Mouse (Mus musculus) intestine, embryonic 15.5 days (tissue): ENCODE measurements around the gene Nrarp. TPM values are rescaled to one million over a fixed set of nuclear protein-coding genes. Genes with fewer than 3 reads are reported as not detected.

Experiments
- ATAC-seq: fragments of 200-750 bp; cut with Nextera tagmentation; 2 replicates; pipeline ENCODE4 v1.8.0; 2017; ENCODE audit warnings: moderate TSS enrichment, moderate library complexity
- H3K27ac ChIP-seq: fragments of 300-500 bp; sonication (generic); 2 replicates; pipeline ENCODE4 v1.5.1; 2015; ENCODE audit warnings: mild to moderate bottlenecking, inconsistent platforms
- H3K27me3 ChIP-seq: fragments of 300-500 bp; sonication (generic); replicated peaks from 2 replicates; pipeline ENCODE4 v1.6.1; 2015; ENCODE audit warnings: inconsistent platforms
- H3K36me3 ChIP-seq: fragments of 300-500 bp; sonication (generic); 2 replicates; pipeline ENCODE4 v1.6.1; 2015; ENCODE audit warnings: inconsistent platforms
- H3K4me1 ChIP-seq: fragments of 300-500 bp; sonication (generic); replicated peaks from 2 replicates; pipeline ENCODE4 v1.6.1; 2015; ENCODE audit warnings: inconsistent platforms
- H3K4me2 ChIP-seq: fragments of 300-500 bp; sonication (generic); replicated peaks from 2 replicates; pipeline ENCODE4 v1.6.1; 2015; ENCODE audit warnings: mild to moderate bottlenecking, inconsistent platforms
- H3K4me3 ChIP-seq: fragments of 300-500 bp; sonication (generic); replicated peaks from 2 replicates; pipeline ENCODE4 v1.5.1; 2015; ENCODE audit warnings: inconsistent platforms
- H3K9ac ChIP-seq: fragments of 300-500 bp; sonication (generic); 2 replicates; pipeline ENCODE4 v1.6.1; 2015; ENCODE audit warnings: inconsistent platforms
- H3K9me3 ChIP-seq: fragments of 300-500 bp; sonication (generic); 2 replicates; pipeline ENCODE4 v1.6.1; 2016; ENCODE audit warnings: inconsistent platforms
- WGBS: fragments of 180-500 bp; shearing (Covaris S2); methylation state at CpG from one replicate; pipeline ENCODE4 v1.1.7; 2015; 5-methylcytosine and 5-hydroxymethylcytosine counted together
- polyA plus RNA-seq: library from polyadenylated mRNA; unstranded; fragments of >200 nt; fragmentation: Nextera tagmentation; extraction: Ambion mirVana; gene quantifications from 2 replicates; pipeline ENCODE4 v1.2.1, GENCODE M21; 2015

Gene Nrarp
- polyA plus RNA-seq, 1 experiment from 2014 or later = 19.3 TPM

DNA sequence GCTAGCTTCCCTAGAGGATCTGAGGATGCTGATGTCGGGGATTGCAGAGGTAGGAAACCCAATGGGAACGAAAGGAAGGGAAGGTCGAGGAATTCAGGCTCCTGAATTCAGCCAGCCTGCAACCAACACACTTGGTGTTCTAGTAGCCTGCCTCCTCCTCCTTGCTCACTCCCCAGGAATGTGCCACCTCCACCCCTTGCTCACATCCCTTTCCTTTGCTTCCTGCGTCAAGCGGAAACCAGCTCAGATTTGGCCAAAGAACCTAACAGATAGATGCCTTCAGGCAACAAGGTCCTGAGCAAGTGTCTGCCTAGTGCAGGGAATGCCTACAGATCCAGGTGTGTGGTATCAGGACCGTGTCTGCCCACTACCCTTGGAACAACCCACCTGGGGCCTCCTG, 4.0 kb upstream of the Nrarp start:
- 63% methylated on average over 6 of the region's 6 CpGs for WGBS
- H3K4me1 ChIP-seq = peaks cover 77% of the 10 kb centered on the region
- no peaks in the 10 kb centered on the region for H3K36me3 ChIP-seq
- H3K27ac ChIP-seq = peak overlapping the region; percentile 27; the same call in 1 of the 2 replicates
- no peaks in the 10 kb centered on the region for H3K9me3 ChIP-seq
- peaks cover 26% of the 10 kb centered on the region for H3K27me3 ChIP-seq
- no peak for ATAC-seq
- no peak overlapping the region for H3K4me3 ChIP-seq
- peak overlapping the region; percentile 37 for H3K4me2 ChIP-seq
- no peak overlapping the region for H3K9ac ChIP-seq

DNA sequence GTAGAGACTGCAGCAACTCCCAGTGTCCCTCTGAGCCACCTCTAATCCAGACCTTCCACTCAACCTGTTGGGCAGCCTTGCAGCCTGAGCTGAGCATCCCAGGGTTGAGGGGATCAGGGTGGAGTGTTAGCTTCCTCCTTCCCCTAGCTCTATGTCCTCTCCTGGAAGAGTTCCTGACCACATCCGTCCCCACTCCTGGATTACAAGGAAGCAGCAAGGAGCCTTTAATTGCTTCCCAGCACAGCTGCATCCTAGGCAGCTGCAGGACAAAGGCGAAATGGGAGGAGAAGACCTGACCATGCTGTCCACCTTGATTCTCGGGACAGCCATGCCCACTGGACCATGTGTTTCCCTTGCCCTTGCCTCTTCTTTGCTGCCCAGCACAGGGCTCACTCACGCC, 3.5 kb upstream of the Nrarp start:
- H3K27me3 ChIP-seq = peaks cover 27% of the 10 kb centered on the region
- H3K36me3 ChIP-seq = no peaks in the 10 kb centered on the region
- H3K4me1 ChIP-seq = peaks cover 75% of the 10 kb centered on the region
- no peak overlapping the region for H3K9ac ChIP-seq
- peak overlapping the region; percentile 66 for H3K27ac ChIP-seq
- H3K9me3 ChIP-seq = no peaks in the 10 kb centered on the region
- H3K4me3 ChIP-seq = 0 out of 2 replicates have a peak overlapping the region, but pooled peaks have one; percentile 12
- 46% methylated on average over 4 of the region's 4 CpGs for WGBS
- H3K4me2 ChIP-seq = peak overlapping the region; percentile 37
- ATAC-seq = no peak

GRCm38 (mm10) chr2:25177685-25178084, 2.9 kb upstream of the Nrarp start:
- H3K27me3 ChIP-seq = peaks cover 28% of the 10 kb centered on the region
- no peaks in the 10 kb centered on the region for H3K9me3 ChIP-seq
- WGBS = 14% methylated on average over 6 of the region's 6 CpGs
- no peak overlapping the region for H3K9ac ChIP-seq
- H3K4me3 ChIP-seq = 0 out of 2 replicates have a peak overlapping the region, but pooled peaks have one; percentile 12
- H3K36me3 ChIP-seq = no peaks in the 10 kb centered on the region
- H3K4me2 ChIP-seq = peak overlapping the region; percentile 37
- H3K4me1 ChIP-seq = peaks cover 70% of the 10 kb centered on the region
- no peak for ATAC-seq
- peak overlapping the region; percentile 66 for H3K27ac ChIP-seq

DNA sequence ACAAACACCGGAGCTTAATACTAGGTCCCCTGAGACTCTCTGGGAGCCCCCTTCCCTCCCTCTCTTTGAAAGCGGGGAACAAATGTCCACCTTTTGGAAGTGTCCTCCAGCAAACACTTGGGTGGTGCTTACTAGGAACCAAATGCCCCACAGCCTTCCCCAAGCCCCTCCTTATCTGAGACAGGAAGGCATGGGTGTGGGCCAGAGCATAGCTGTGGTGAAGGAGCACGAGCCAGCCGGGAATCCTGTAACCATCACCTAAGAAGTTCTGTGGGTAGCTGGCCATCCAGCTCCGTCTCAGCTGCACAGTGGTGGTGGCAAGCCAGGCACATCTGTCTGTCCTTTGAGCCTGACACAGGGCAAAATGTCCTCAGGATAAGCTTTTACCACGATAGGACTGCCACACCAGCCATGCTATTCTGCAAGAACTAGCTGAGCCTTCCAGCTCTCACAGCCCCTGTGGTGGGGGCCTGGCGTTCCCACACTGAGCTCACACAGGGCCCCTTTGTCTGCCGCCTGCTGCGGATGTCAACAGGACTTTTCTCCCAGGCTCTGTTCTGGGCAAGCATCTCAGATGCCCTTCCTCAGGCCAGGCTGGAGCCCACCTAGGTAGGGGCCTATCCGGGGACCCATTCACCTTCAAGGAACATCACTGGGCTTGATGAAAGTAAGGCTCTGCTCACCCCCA, 2.1 kb upstream of the Nrarp start:
- Histone ChIP-seq H3K4me1 (peaks cover 63% of the 10 kb centered on the region), H3K27ac (0 out of 2 replicates have a peak overlapping the region, but pooled peaks have one; percentile 13), H3K9me3 (no peaks in the 10 kb centered on the region), H3K36me3 (no peaks in the 10 kb centered on the region), H3K27me3 (peaks cover 32% of the 10 kb centered on the region), H3K4me3 (no peak overlapping the region), H3K4me2 (no peak overlapping the region; the same call in 1 of the 2 replicates), H3K9ac (no peak overlapping the region)
- ATAC-seq = no peak
- WGBS = 43% methylated on average over 10 of the region's 10 CpGs

DNA sequence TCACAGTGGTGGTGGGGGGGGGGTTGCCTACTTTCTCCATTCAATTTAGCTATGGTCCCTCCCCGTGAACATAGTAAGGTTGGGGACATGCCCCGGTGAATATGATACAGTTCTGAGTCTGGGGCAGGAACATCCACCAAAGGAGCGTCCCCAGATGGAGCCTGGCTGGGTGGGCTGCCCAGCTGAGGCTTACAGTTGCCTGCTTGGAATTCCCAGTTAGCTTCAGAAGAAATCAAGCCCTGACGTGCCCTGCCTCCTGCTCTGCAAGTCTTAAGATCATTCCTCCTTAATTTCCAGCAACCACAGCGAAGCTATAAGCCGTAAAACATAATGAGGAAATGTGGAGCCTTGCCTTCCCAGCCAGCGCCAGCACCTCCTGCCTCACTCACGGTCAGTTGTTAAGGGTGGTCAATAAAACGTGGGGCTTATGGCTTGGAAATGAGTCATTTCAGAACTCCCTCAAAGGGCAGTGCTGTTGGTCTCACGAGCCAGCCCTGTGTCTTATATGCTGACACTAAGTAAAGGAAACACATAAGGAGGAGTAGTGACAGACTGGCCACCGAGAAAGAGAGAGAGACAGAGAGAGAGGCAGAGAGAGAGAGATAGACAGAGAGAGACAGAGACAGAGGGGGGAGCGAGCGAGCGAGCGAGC, 866 bp upstream of the Nrarp start:
- no peak for ATAC-seq
- Histone ChIP-seq H3K9ac (no peak overlapping the region), H3K4me3 (peak overlapping the region; percentile 68)

DNA sequence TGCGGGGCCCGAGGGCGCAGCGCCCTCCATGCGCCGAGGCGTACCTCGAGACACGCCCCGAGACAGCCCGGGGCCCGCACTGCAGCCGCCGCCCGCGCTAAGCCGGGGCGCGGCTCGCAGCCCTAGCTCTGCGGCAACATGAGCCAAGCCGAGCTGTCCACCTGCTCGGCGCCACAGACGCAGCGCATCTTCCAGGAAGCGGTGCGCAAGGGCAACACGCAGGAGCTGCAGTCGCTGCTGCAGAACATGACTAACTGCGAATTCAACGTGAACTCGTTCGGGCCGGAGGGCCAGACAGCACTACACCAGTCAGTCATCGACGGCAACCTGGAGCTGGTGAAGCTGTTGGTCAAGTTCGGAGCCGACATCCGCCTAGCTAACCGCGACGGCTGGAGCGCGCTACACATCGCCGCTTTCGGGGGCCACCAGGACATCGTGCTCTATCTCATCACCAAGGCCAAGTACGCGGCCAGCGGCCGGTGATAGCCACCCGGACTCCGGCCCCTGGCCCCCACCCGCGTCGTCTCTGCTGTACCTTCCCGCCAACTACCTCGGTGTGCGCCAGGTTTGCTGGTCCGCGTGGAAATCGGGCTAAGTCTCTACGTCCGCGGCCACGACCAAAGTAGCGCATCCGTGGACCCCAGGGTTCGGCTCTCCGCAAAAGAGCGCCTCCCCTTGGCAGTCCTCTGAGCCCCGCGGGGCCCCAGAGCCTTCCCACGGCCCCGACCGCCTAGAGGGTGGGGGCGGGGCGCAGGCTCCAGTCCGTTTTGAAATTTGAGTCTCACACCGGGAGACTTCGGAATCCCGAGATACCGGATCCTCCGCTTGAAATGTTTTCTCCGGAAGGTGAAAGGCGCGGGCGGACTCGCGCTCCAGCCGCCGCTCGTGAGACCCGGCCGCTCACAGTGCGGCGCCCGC, 674 bp downstream of the Nrarp start:
- peak overlapping the region; percentile 42 for H3K9ac ChIP-seq
- H3K4me2 ChIP-seq = peak overlapping the region; percentile 91
- peak overlapping the region; percentile 68 for H3K4me3 ChIP-seq
- peaks cover 40% of the 10 kb centered on the region for H3K27me3 ChIP-seq
- no peaks in the 10 kb centered on the region for H3K36me3 ChIP-seq
- WGBS = under 1% methylated on average over 100 of the region's 100 CpGs
- ATAC-seq = peak; percentile 74
- peaks cover 54% of the 10 kb centered on the region for H3K4me1 ChIP-seq
- H3K9me3 ChIP-seq = no peaks in the 10 kb centered on the region
- peak overlapping the region; percentile 95 for H3K27ac ChIP-seq

More for the DNA sequence above, 866 bp upstream of the Nrarp start:
- WGBS = 34% methylated on average over 15 of the region's 15 CpGs
- Histone ChIP-seq H3K27me3 (peaks cover 33% of the 10 kb centered on the region), H3K4me2 (peak overlapping the region; percentile 91), H3K27ac (peak overlapping the region; percentile 72), H3K4me1 (peaks cover 54% of the 10 kb centered on the region), H3K9me3 (no peaks in the 10 kb centered on the region), H3K36me3 (no peaks in the 10 kb centered on the region)

DNA sequence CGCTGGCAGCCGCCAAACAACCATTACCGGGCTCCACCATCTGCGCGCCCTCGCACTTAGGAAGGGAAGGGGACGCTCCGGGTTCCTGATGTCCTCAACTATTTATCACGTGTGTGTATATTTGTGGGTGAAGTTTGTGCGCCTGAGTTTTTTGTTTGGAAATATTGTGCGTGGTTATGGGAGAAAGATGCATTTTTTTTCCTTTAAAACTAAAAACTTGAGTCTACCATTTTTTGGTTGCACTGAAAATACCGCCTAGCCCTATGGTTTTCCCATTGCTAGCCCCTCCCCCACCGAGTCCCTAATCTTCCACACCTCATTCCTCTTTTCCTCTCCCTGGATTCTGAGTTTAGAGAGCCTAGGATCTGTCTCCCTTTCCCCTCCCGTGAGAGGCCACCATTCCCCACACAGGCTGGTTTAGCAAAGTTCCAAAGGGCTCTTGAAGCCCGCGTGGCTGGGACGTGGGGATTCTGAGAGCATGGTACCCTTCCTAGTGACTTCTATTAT, 1.4 kb downstream of the Nrarp start:
- Histone ChIP-seq H3K4me1 (peaks cover 48% of the 10 kb centered on the region), H3K4me3 (peak overlapping the region; percentile 68), H3K36me3 (no peaks in the 10 kb centered on the region), H3K9me3 (no peaks in the 10 kb centered on the region), H3K4me2 (peak overlapping the region; percentile 91), H3K9ac (peak overlapping the region; percentile 42), H3K27ac (peak overlapping the region; percentile 95), H3K27me3 (peaks cover 40% of the 10 kb centered on the region)
- no peak for ATAC-seq
- WGBS = 1% methylated on average over 17 of the region's 17 CpGs

GRCm38 (mm10) chr2:25182664-25183063, 2.1 kb downstream of the Nrarp start:
- Histone ChIP-seq H3K4me2 (peak overlapping the region; percentile 42), H3K36me3 (no peaks in the 10 kb centered on the region), H3K4me1 (peaks cover 41% of the 10 kb centered on the region), H3K27ac (no peak overlapping the region), H3K4me3 (peak overlapping the region; percentile 68), H3K9me3 (no peaks in the 10 kb centered on the region), H3K9ac (no peak overlapping the region), H3K27me3 (peaks cover 40% of the 10 kb centered on the region)
- ATAC-seq = no peak
- WGBS = 34% methylated on average over 6 of the region's 6 CpGs

GRCm38 (mm10) chr2:25183336-25183735, 2.8 kb downstream of the Nrarp start:
- ATAC-seq = no peak
- Histone ChIP-seq H3K4me1 (peaks cover 34% of the 10 kb centered on the region), H3K9me3 (no peaks in the 10 kb centered on the region), H3K4me2 (peak overlapping the region; percentile 42; the same call in 1 of the 2 replicates), H3K36me3 (no peaks in the 10 kb centered on the region), H3K9ac (no peak overlapping the region), H3K27me3 (peaks cover 34% of the 10 kb centered on the region), H3K4me3 (no peak overlapping the region), H3K27ac (no peak overlapping the region)
- WGBS = 70% methylated on average over 2 of the region's 2 CpGs

DNA sequence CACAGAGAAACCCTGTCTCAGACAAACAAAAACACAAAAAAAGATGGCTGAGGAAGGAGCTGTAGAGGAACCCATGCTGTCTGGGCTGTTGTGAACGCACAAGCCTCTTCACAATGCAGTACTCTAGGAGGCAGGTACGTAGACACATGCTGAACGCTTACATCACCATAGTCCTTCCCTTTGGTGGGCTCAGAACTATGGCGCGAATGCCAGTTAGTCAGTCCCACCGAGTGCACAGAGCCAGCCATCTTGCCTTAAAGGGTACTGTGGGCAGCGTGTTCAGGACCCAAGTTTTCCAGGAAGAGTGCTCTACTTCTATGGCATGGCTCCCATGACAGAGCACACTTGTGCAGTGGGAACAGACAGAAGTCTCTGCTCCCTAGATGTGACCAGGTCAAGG, 3.9 kb downstream of the Nrarp start:
- WGBS = 92% methylated on average over 7 of the region's 7 CpGs
- peaks cover 28% of the 10 kb centered on the region for H3K27me3 ChIP-seq

GRCm38 (mm10) chr2:25185625-25186574, 5.3 kb downstream of the Nrarp start:
- Histone ChIP-seq H3K9ac (peak overlapping the region; percentile 61), H3K4me1 (peaks cover 15% of the 10 kb centered on the region), H3K36me3 (no peaks in the 10 kb centered on the region), H3K9me3 (no peaks in the 10 kb centered on the region), H3K27ac (peak overlapping the region; percentile 70), H3K4me3 (peak overlapping the region; percentile 49), H3K4me2 (peak overlapping the region; percentile 96), H3K27me3 (peaks cover 18% of the 10 kb centered on the region)
- peak; percentile 65 for ATAC-seq
- WGBS = 1% methylated on average over 64 of the region's 64 CpGs

More for the DNA sequence above, 3.9 kb downstream of the Nrarp start:
- Histone ChIP-seq H3K9ac (no peak overlapping the region), H3K9me3 (no peaks in the 10 kb centered on the region), H3K27ac (no peak overlapping the region), H3K4me1 (peaks cover 27% of the 10 kb centered on the region), H3K4me3 (no peak overlapping the region), H3K4me2 (no peak overlapping the region), H3K36me3 (no peaks in the 10 kb centered on the region)
- ATAC-seq = no peak
